18 mouse cellular contexts compared by ENCODE assay signal in genomic region chr7:65873176-65873845, GRCm38 (mm10). TPM values are rescaled to one million over a fixed set of nuclear protein-coding genes. Genes with fewer than 3 reads are reported as not detected.
DNase-seq lines count a peak whose midpoint lies in the region; ATAC-seq and TF ChIP-seq lines count a peak whose summit lies in the region.
"Had no signal": no experiment of that assay in that cellular context is flagged by ENCODE, and none has a peak within 500 bp of the region (broad histone marks: within the 10 kb centered on the region; RNA-seq: fewer than 3 reads in every experiment).

No protein-coding gene starts in this region.

- no peak for TF ChIP-seq CTCF in lung, postnatal 0 days (IDR thresholded peaks at IDR 0.05)
- TF ChIP-seq CTCF in liver, embryonic 14.5 days (IDR thresholded peaks at IDR 0.05; ENCODE audit: low read depth) = no peak
- no peak for TF ChIP-seq CTCF in kidney, adult 2 months (conservative IDR thresholded peaks at IDR 0.05; ENCODE audit: insufficient read depth, insufficient read length, low read depth, low read length)

- no peak overlapping the region for H3K9ac ChIP-seq in lung, postnatal 0 days (replicated peaks; ENCODE audit: low read depth)
- H3K9ac ChIP-seq in liver, embryonic 14.5 days (replicated peaks) = no peak overlapping the region
- H3K9ac ChIP-seq: embryonic facial prominence, embryonic 12.5 days had no signal

- no peaks in the 10 kb centered on the region for H3K4me1 ChIP-seq in lung, postnatal 0 days (ENCODE audit: insufficient read depth, low read depth, low read length)
- H3K4me1 ChIP-seq in liver, embryonic 14.5 days (replicated peaks; ENCODE audit: control insufficient read depth in 2 of 2, insufficient read depth in 2 of 2, low read length in 1 of 2) = peaks cover 17 to 18% of the 10 kb centered on the region in 2 experiments
- no peaks in the 10 kb centered on the region for H3K4me1 ChIP-seq in kidney, adult 2 months (ENCODE audit: control insufficient read depth, insufficient read depth, low read length)
- H3K4me1 ChIP-seq: embryonic facial prominence, embryonic 12.5 days had no signal

- H3K4me3 ChIP-seq in lung, postnatal 0 days (ENCODE audit: low read depth, low read length) = no peak overlapping the region
- H3K4me3 ChIP-seq in liver, embryonic 14.5 days (ENCODE audit: insufficient read depth in 1 of 2, low read depth in 2 of 2, low read length in 2 of 2) = no peak overlapping the region
- no peak overlapping the region for H3K4me3 ChIP-seq in kidney, adult 2 months (ENCODE audit: insufficient read depth, low read depth, low read length)
- H3K4me3 ChIP-seq: embryonic facial prominence, embryonic 12.5 days had no signal

- no peak for TF ChIP-seq EP300 in lung, postnatal 0 days (IDR thresholded peaks at IDR 0.05)
- peak; percentile 66; the same call in 1 of the 2 replicates for TF ChIP-seq EP300 in liver, embryonic 14.5 days (IDR thresholded peaks at IDR 0.05; ENCODE audit: low read depth)

- ATAC-seq in lung, postnatal 0 days = peak; percentile 38; the same call in 1 of the 2 replicates
- peak; percentile 92 for ATAC-seq in liver, embryonic 14.5 days (ENCODE audit: insufficient read depth)
- ATAC-seq: CD4-positive, CD25-positive, alpha-beta regulatory T cell, adult 4 months; forebrain, embryonic 16.5 days had no signal

- no peak overlapping the region for H3K4me2 ChIP-seq in lung, postnatal 0 days (replicated peaks; ENCODE audit: low read depth, low read length)
- peak overlapping the region; percentile 27 for H3K4me2 ChIP-seq in liver, embryonic 14.5 days (ENCODE audit: low read depth)
- H3K4me2 ChIP-seq: embryonic facial prominence, embryonic 12.5 days had no signal

- H3K9me3 ChIP-seq in lung, postnatal 0 days (ENCODE audit: low read length) = no peaks in the 10 kb centered on the region
- no peaks in the 10 kb centered on the region for H3K9me3 ChIP-seq in liver, embryonic 14.5 days (ENCODE audit: control insufficient read depth, low read length)
- H3K9me3 ChIP-seq: embryonic facial prominence, embryonic 12.5 days had no signal

- H3K27me3 ChIP-seq in lung, postnatal 0 days (replicated peaks; ENCODE audit: insufficient read depth, low read length) = no peaks in the 10 kb centered on the region
- no peaks in the 10 kb centered on the region for H3K27me3 ChIP-seq in liver, embryonic 14.5 days (ENCODE audit: control insufficient read depth, insufficient read depth, low read length)
- no peaks in the 10 kb centered on the region for H3K27me3 ChIP-seq in kidney, adult 2 months (replicated peaks; ENCODE audit: control insufficient read depth, insufficient read depth, low read length)

- no peak for DNase-seq in lung, postnatal 0 days (ENCODE audit: low spot score)
- DNase-seq in lung, postnatal 14 days = no peak
- DNase-seq in c-Kit-positive CD71-positive TER-119-negative erythroid progenitor cells, embryonic 14.5 days (ENCODE audit: low read depth) = peak; percentile 23
- peak; percentile 25 to 34 (median 32) for DNase-seq in liver, embryonic 14.5 days (ENCODE audit: low read depth in 3 of 3, low spot score in 3 of 3)
- DNase-seq in right cerebral cortex, postnatal 4 days = no peak
- no peak for DNase-seq in kidney, adult 2 months
- DNase-seq in gastrocnemius, postnatal 25 days = no peak
- DNase-seq: cerebellum, postnatal 25 days; heart, postnatal 10 days; kidney, postnatal 10 days; layer of hippocampus, adult 9-11 months; lung, postnatal 36 days; right cerebral cortex, adult 18-20 months had no signal

- WGBS in lung, postnatal 0 days = 73% methylated on average over 6 of the region's 6 CpGs
- WGBS in liver, embryonic 14.5 days (ENCODE audit: insufficient replicate concordance) = 53% methylated on average over 6 of the region's 6 CpGs
- WGBS in kidney, adult 2 months = 91% methylated on average over 6 of the region's 6 CpGs

- no peaks in the 10 kb centered on the region for H3K36me3 ChIP-seq in lung, postnatal 0 days (ENCODE audit: insufficient read depth, low read length)
- no peaks in the 10 kb centered on the region for H3K36me3 ChIP-seq in liver, embryonic 14.5 days (replicated peaks; ENCODE audit: control insufficient read depth, insufficient read depth, low read depth)
- no peaks in the 10 kb centered on the region for H3K36me3 ChIP-seq in kidney, adult 2 months (ENCODE audit: control insufficient read depth, insufficient read depth, low read length)
- H3K36me3 ChIP-seq: embryonic facial prominence, embryonic 12.5 days had no signal

- TF ChIP-seq POLR2A in kidney, adult 2 months (IDR thresholded peaks at IDR 0.05; ENCODE audit: low read depth, low read length) = no peak

- no peak overlapping the region for H3K27ac ChIP-seq in lung, postnatal 0 days (ENCODE audit: low read length)
- no peak overlapping the region for H3K27ac ChIP-seq in liver, embryonic 14.5 days
- no peak overlapping the region for H3K27ac ChIP-seq in kidney, adult 2 months (ENCODE audit: insufficient read depth, low read depth, low read length)
- H3K27ac ChIP-seq: embryonic facial prominence, embryonic 12.5 days had no signal

RNA-seq across cellular contexts. Expression of gene Pcsk6, which starts 11.8 kb away (rescaled TPM):
- polyA plus RNA-seq in lung, postnatal 0 days (2015; fragmentation: Nextera tagmentation; extraction: Ambion mirVana) = 1.4 and 1.5 TPM in 2 replicates
- 1.2 and 1.5 TPM in 2 replicates for polyA plus RNA-seq in liver, embryonic 14.5 days (2012; rRNA removed)
- polyA plus RNA-seq in liver, embryonic 14.5 days (2014; fragmentation: Nextera tagmentation; extraction: Ambion mirVana) = 0.57 and 0.88 TPM in 2 replicates
- polyA plus RNA-seq in kidney, adult 2 months (2012; rRNA removed) = 25.0 and 28.3 TPM in 2 replicates
- total RNA-seq in gastrocnemius, postnatal 25 days (2021) = 10 to 100 TPM; 21.0 to 25.1 TPM
- total RNA-seq: granulocyte monocyte progenitor cell, adult 5-6 weeks; neutrophil, adult 5-6 weeks had no signal
- polyA plus RNA-seq: CD4-positive, CD25-positive, alpha-beta regulatory T cell, adult 4 months had no signal

Comparison
In these comparisons a context has a peak if more than half of its experiments do, and no peak if none do; other contexts are left out.
1. DNase-seq: peak in c-Kit-positive CD71-positive TER-119-negative erythroid progenitor cells, embryonic 14.5 days (single experiment) and liver, embryonic 14.5 days (3 of 3); none in lung, postnatal 0 days (single experiment), lung, postnatal 14 days (single experiment), right cerebral cortex, postnatal 4 days (single experiment), kidney, adult 2 months (single experiment) and gastrocnemius, postnatal 25 days (single experiment).
2. RNA of gene Pcsk6, which starts 11.8 kb away (polyA plus RNA-seq): 25.0 to 28.3 TPM in kidney, adult 2 months; 0.57 to 1.5 TPM in liver, embryonic 14.5 days and 1.4 to 1.5 TPM in lung, postnatal 0 days; every median in the first group is over 10 times any median in the second.